Mouse (Mus musculus): ENCODE measurements at regions not wholly inside any gene's neighbourhood (a gene's known extent, or its start where the extent isn't known, plus 50 kb on each side); places are given as distances from the start of the nearest gene placed in this dataset.

DNA sequence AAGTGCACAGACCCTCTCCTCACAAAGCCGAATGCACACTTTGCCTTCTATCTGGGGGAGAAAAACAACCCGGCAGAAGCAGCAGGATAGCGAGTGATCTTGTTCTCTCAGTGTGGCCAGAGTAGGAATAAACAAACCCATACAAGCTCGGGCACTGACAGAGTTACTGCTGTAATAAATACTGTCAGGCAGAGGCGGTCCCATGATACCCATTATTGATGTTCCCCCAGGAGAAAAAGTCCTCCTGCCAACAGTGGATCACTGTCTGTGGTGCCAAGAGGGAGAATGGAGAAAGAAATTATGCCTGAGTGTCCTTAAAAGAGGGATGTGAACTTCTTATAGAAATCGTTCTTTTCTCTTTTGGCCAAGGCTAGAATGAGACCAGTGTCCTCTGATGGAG lies 200.2 kb downstream of the Adra2a start:
- no peak for DNase-seq (ENCODE audit: low spot score in 2 of 2)

- DNase-seq (ENCODE audit: low spot score in 2 of 2) = peak; percentile 28 to 43
These were observed 204.4 kb downstream of the Adra2a start for GRCm38 (mm10) chr19:54248256-54248936.

DNA sequence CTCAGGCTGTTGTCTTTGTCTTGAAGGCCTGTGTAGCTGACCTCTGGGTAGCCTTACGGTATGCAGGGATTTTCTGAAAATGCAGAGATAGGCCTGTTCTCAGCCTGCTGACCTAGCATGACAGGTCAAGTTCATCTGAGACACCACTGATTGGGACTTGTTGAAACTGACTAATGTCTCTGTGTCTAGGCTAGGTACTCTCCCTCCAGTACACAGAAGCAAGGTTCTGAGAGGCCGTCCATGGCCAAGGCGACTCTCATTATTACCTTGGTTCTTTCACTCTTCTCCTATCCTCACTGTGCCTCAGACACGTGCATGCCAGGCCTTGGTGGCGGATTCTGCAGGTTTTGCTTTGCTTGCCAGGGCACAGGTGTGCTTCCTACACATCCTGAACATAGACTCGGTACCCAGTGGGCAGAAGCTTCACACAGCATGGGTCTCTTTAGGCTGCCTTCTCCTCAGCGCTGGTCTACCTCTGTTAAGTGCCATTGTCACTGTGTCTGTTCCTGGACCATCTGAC lies 208.3 kb downstream of the Adra2a start:
- no peak for DNase-seq (ENCODE audit: low spot score in 2 of 2)

GRCm38 (mm10) chr19:54257889-54258288 lies 213.9 kb downstream of the Adra2a start:
- no peak for DNase-seq (ENCODE audit: low spot score in 2 of 2)

GRCm38 (mm10) chr19:54259175-54259574 lies 215.2 kb downstream of the Adra2a start:
- DNase-seq (ENCODE audit: low spot score in 2 of 2) = no peak

GRCm38 (mm10) chr19:54277368-54277767 lies 233.4 kb downstream of the Adra2a start:
- no peak for DNase-seq (ENCODE audit: low spot score in 2 of 2)

DNA sequence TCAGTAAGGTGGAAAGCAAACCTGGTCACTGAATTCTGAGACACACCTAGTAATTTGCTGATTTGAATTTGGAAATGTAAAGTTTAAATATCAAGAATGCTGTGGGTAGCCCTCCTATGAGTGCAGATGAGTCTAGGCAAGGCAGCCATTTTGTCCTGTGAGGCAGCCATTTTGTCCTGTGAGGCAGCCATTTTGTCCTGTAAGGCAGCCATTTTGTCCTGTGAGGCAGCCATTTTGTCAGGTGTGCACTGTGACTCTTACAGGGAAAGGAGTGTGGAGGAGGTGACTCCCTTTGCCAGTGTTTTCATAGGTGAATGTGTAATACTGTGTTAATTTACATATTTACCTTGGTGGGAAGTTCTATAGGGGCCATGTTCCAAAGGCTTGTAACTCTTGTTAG lies 241.5 kb downstream of the Adra2a start:
- no peak for DNase-seq (ENCODE audit: low spot score in 2 of 2)

DNA sequence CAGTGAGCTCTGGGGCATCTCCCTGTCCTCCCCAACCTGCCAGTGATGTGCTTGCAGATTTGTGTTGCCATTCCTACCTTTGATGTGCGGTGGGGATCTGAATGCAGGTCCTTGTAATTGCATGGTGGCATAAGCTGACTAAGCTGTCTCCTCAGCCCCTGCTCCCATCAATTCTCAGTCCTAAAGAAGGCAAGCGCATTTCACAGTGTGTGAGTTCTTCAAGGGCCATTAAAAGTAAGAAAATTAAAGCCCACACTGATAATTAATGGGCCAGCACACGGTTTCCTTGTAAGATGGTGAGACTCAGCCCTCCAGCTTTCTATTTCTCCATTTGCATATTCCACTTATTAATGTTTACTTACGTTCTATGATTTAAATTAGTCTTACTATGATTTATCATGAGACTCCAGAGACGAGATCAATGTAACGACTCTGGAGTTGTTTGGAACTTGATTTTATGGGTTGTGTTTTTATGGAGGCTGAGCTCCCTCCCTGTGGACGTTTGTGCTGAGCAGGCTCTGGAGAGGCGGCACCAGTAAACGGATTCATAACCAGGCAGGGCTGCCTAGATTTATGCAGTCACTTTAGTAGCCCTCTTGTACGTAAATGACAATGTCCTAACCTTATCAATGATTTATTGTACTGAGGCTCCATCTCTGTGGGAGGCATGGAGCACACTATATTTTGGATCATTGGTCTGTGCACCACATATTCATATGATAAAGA lies 253.9 kb downstream of the Adra2a start:
- no peak for DNase-seq (ENCODE audit: low spot score in 2 of 2)

- DNase-seq (ENCODE audit: low spot score in 2 of 2) = no peak
These were observed 267.3 kb downstream of the Adra2a start for GRCm38 (mm10) chr19:54311289-54311688.

DNA sequence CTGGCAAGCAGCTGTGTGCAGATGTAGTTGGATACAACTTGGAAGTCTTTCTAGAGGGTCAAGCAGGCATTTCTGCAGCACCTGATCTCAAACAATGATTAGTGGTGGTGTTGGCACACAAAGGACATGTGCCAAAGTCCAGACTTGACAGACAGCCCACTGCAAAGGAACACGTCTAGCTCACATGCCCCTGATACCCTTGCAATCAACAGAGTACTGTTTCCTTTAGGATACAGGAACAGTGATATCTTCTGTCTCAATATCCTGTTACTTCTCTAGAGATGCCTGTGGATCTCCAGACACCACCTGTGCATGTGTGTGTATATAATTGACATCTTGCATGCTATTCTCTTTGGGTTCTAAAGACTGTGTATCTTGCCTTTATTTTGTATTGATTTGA lies 267.8 kb downstream of the Adra2a start:
- no peak for DNase-seq (ENCODE audit: low spot score in 2 of 2)

GRCm38 (mm10) chr19:54323276-54323675 lies 279.3 kb downstream of the Adra2a start:
- no peak for DNase-seq (ENCODE audit: low spot score in 2 of 2)

DNA sequence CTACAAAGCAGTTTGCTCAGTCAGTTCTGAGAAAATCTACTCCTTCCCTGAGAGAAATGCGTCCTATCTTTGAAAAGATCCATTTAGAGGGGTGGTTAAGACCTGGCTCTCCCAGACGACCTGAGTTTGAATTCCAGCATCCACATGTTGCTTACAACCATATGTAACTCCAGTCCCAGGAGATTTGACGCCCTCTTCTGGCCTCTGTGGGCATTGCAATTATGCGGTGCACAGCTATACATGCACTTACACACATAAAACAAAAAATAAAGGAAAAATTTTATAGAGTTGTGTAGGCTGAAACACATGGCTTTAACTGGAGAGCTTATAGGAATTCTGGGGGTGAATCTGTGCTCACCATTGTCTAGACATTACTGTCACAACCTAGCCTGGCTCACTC lies 281.0 kb downstream of the Adra2a start:
- no peak for DNase-seq (ENCODE audit: low spot score in 2 of 2)

DNA sequence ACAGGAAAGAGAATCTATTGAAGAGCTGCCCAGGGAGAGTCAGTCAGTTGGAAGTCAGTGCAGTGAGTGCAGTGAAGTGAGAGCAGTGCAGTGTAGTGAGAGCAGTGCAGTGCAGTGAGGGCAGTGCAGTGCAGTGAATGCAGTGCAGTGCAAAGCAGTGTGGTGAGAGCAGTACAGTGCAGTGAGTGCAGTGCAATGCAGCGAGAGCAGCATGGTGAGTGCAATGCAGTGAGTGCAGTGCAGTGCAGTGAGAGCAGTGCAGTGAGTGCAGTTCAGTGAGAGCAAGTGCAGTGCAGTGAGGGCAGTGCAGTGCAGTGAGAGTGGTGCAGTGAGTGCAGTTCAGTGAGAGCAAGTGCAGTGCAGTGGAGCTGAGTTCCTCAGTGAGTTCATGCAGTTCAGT lies 288.2 kb downstream of the Adra2a start:
- no peak for DNase-seq (ENCODE audit: low spot score in 2 of 2)

GRCm38 (mm10) chr19:54340778-54341291 lies 296.9 kb downstream of the Adra2a start:
- no peak for DNase-seq (ENCODE audit: low spot score in 2 of 2)

DNA sequence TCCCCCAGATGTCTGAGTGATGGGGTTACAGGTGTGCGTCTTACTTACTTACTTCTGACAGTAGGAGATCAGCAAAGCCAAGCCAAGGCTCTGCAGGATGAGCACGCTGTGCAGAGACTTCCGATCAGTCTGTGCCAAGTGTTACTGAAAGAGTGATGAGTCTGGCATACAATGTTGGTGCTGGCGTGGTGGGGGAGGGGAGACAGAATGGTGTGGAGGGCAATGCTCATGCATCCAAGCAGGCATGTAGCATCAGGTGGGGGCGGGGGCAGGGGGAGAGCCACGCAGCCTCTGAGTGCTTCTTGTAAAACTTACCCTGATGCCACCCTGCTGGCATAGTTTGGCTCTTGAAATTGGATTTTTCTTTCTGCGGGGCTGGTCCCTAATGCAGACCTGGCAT lies 315.8 kb downstream of the Adra2a start:
- DNase-seq (ENCODE audit: low spot score in 2 of 2) = no peak

- peak in 1 of 2 experiments; percentile 13 for DNase-seq (ENCODE audit: low spot score in 2 of 2)
These were observed 316.7 kb downstream of the Adra2a start for GRCm38 (mm10) chr19:54360660-54361059.

DNA sequence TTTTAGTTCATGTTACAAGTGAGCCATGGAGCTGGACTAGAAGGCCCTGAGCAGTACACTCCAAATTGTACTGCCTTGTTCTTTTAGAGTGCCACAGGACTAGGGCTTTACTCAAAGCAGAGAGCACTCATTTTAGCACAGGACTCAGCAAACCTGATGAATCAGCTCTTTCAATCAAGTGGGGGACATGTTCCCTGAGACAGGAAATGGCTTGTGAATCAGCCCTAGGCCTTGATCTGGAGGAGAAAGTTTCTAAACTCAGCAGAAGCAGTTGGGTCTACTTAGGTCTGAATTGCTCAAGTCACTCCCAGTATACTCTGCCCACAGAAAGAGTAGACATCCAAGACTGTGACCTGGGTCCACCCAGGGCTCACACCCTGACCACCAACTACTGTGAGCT lies 341.1 kb downstream of the Adra2a start:
- no peak for DNase-seq (ENCODE audit: low spot score in 2 of 2)

GRCm38 (mm10) chr19:54391406-54391805 lies 347.5 kb downstream of the Adra2a start:
- no peak for DNase-seq (ENCODE audit: low spot score in 2 of 2)

- DNase-seq (ENCODE audit: low spot score in 2 of 2) = no peak
These were observed 355.7 kb downstream of the Adra2a start for GRCm38 (mm10) chr19:54399651-54400050.

- no peak for DNase-seq (ENCODE audit: low spot score in 2 of 2)
These were observed 364.0 kb downstream of the Adra2a start for GRCm38 (mm10) chr19:54407904-54408303.

- no peak for DNase-seq (ENCODE audit: low spot score in 2 of 2)
These were observed 385.1 kb downstream of the Adra2a start for GRCm38 (mm10) chr19:54429062-54429461.

DNA sequence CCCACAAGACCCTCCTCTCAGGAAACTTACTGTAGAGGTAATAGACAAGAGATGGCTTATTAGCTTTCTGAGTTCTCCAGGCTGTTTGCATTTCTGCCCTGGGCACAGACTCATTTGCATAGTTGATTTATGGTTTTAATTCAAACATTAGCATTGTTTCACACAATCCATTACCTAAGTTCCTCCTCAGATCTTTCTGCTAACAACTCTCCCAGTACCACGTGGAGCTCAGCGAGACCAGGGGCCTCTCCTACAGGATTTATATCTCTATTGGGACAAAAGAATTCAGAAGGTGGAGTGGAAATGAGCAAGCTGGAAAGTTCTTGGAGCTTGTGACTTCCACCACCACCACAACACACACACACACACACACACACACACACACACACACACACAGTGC lies 396.8 kb downstream of the Adra2a start:
- DNase-seq (ENCODE audit: low spot score in 2 of 2) = no peak

All from layer of hippocampus, postnatal 10 days (tissue).